Mouse (Mus musculus) adrenal gland, adult (tissue): Measurements from ENCODE around the gene Ccdc107.
A peak's percentile ranks its signal among the peaks of the same experiment; 100 is the strongest.

ENCODE experiments used
- DNase-seq, 2 experiments: peaks; one replicate each; pipeline ENCODE4 v3.0.0; 2022 to 2023; ENCODE audit warnings: low spot score in 1 of 2; ENCODE audit not compliant: inconsistent age in 2 of 2

Ccdc107 gene

DNA sequence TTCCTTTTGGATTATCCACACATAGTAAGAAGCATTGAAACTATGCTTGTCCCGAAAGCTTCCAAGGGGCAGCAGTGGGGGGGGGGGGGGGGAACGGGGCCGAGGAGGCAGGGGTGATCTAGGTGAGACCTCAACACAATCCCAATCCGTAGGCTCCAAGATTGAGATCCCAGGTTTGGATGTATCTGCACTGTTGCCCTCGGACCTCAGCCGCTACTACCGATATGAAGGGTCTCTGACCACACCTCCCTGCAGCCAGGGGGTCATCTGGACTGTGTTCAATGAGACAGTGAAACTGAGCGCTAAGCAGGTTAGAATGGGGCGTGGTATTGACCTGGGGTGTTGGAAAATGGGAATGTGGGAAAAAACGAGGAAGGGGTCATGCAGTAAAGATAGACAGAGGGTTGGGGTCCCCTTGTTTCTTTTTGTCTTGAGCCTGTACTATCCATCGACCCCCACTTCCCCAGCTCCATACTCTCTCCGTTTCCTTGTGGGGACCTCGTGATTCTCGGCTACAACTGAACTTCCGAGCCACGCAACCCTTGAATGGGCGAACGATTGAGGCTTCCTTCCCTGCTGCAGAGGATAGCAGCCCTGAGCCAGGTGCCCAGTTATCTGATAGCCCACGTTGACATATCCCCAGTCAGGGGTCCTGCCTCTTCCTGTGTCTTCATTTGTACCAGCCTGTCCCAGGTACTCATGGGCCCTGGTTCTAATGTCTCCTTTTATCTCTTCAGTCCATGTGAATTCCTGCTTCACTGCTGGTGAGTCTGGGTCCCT is 19.2 kb downstream of the Ccdc107 start:
- DNase-seq: no peak

DNA sequence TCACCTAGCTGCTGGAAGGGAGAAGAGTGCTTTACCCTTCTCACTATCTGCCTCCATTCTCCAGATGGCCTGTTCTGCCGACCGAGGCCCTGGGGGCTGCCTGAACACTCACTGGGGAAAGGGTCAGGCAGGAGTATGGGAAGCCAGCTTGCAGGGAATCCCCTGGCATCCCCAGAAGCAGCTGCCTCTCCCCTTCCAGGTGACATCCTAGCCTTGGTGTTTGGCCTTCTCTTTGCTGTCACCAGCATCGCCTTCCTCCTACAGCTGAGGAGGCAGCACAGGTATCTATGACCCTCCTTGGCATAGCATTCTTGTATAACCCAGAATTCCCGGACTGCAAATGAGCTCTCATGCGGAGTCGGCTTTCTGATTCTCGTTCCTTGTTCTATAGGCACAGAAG is 20.0 kb downstream of the Ccdc107 start:
- DNase-seq: no peak

- no peak for DNase-seq
These were observed 20.6 kb downstream of the Ccdc107 start for GRCm38 (mm10) chr4:43513300-43513699.

GRCm38 (mm10) chr4:43513791-43514190 is 21.1 kb downstream of the Ccdc107 start:
- DNase-seq: no peak

- DNase-seq: peak; percentile 50 to 72
These were observed 23.3 kb downstream of the Ccdc107 start for GRCm38 (mm10) chr4:43515764-43516708.

DNA sequence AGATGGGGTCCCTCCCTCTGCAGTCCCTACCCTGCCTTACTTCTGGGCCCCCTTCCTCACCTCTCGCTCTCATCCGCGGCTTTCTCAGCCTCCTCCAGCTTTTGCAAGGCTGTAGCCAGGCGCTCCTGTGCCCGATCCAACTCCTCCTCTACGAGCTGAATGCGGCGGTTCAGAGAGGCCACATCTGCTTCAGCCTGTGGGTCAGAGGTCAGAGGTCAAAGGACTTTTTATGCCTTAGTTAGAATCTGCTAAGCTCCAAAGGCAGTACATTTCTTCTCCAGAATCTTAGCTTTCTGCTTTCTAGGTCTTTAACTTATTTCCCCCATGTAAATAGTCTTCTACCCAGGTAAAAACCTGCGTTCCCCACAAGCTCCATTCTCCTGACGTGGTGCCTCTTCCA is 26.9 kb downstream of the Ccdc107 start:
- no peak for DNase-seq

- peak; percentile 86 to 96 for DNase-seq
These were observed 27.3 kb downstream of the Ccdc107 start for GRCm38 (mm10) chr4:43519956-43520355.

- peak in 1 of 2 experiments; percentile 60 for DNase-seq
These were observed 35.2 kb downstream of the Ccdc107 start for GRCm38 (mm10) chr4:43527880-43528279.

DNA sequence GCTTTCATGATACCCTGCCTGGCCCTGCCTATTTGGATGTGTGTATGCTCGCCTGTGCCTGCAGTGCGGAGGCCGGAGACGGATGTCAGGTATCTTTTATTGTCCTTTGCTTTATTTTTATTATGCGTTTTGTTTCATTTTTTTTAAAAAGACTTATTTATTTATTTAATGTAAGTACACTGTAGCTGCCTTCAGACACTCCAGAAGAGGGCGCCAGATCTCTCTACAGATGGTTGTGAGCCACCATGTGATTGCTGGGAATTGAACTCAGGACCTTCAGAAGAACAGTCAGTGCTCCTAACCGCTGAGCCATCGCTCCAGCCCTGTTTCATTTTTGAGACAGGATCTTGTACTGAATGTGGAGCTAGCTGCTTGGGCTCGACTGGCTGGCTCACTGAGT is 35.8 kb downstream of the Ccdc107 start:
- DNase-seq: no peak

DNA sequence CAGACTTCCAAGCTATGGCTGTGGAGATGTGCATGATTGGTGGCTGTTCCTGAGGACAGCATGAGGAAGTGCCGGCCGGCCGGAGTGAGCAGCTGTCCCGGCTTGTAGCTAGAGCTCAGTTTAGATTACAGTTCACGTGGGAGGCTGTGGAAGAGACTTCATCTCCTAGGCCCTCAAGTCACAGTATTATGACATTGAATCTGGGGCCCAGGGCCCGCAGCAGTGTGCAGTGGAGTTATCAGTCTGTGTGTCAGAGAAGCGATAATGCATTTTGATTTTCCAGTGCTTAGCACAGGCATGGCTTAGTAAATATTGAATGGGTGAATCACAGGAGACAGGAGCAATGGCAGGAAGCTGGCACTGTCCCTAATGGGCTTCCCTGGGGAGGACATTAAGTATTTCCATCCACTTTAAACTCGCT is 37.4 kb downstream of the Ccdc107 start:
- peak; percentile 67 to 84 for DNase-seq

DNA sequence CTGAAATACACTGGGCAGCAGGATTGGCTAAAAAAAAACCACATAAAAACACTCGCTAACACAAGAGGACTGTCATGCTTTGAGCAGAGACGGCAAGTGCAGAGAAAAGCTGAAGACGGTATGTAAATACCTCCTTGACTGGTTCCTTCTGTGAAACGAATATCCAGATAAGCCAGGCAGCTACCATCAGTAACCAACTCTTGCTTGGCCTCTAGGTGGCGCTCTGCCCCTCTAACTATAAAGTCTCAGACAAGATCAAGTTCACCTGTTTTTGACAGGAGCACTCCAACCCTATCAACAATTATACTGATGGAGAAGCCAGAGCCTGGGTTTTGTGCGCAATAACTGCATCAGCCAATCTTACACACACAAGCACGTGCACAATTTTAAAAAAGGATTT is 37.9 kb downstream of the Ccdc107 start:
- peak; percentile 86 to 94 for DNase-seq

- DNase-seq: peak; percentile 90 to 94
These were observed 40.6 kb downstream of the Ccdc107 start for GRCm38 (mm10) chr4:43533270-43533669.

GRCm38 (mm10) chr4:43535628-43536027 is 42.9 kb downstream of the Ccdc107 start:
- peak in 1 of 2 experiments; percentile 75 for DNase-seq

DNA sequence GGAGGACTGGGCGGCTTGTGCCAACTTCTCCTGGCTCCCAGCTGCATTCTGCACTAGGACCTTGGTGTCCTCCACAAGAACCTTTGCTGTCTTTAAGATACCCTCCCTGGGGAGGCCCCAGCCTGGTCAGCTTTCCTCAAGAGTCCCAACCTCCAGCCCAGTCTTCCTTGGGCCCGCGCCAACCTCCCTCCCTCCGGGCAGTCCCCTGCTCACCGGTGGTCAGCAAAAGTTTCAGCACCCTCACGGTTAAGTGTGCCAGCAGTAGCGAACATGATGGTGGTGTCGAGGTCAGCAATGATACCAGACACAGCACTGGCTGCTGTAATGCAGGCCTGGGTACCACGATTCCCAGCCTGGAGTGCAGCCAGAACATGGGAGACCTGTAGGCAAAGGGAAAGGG is 43.3 kb downstream of the Ccdc107 start:
- peak in 1 of 2 experiments; percentile 69 for DNase-seq

DNA sequence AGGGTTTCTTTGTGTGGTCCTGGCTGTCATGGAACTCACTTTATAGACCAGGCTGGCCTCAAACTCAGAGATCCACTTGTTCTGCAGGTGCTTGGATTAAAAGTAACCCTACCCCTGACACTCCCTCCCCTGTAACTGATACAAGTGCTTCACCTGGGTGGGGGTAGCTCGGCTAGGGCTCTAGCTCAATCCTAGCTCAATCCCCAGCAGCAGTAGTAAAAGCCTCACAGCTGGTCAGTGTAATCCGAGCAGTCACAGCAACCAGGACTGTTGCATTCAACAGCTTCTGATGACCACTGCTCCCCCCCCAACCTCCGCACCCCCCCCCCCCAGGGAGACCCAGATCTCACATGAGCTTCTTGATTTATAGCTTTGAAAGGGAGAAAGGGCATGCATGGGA is 49.3 kb downstream of the Ccdc107 start:
- no peak for DNase-seq
